Mouse (Mus musculus) stomach, postnatal 0 days (tissue): ENCODE results near the gene Sdk2.

Experiments used
- CTCF ChIP-seq: IDR thresholded peaks from 2 replicates; pipeline ENCODE4 v1.5.1; 2016; ENCODE audit warnings: antibody characterized with exemption, low read depth, mild to moderate bottlenecking, moderate library complexity
- EP300 ChIP-seq: optimal IDR thresholded peaks from 2 replicates; pipeline ENCODE3; 2016; ENCODE audit warnings: antibody characterized with exemption

- TF ChIP-seq CTCF, result peak; percentile 44
- no peak for TF ChIP-seq EP300
Observed at GRCm38 (mm10) chr11:113731945-113732612, 334.8 kb downstream of the Sdk2 start.
